Mouse (Mus musculus) limb, embryonic 13.5 days (tissue): Measurements from ENCODE around the gene Mark4. TPM values are rescaled to one million over a fixed set of nuclear protein-coding genes. Genes with fewer than 3 reads are reported as not detected.

Experiments used
- ATAC-seq: fragments of 200-750 bp; cut with Nextera tagmentation; 2 replicates; pipeline ENCODE4 v1.8.0; 2017; ENCODE audit warnings: low read depth, moderate number of reproducible peaks, moderate TSS enrichment; ENCODE audit not compliant: low FRiP score
- H3K27ac ChIP-seq: fragments of 300-500 bp; sonication (generic); 2 replicates; pipeline ENCODE4 v1.5.1; 2015; ENCODE audit warnings: inconsistent platforms, mild to moderate bottlenecking, moderate library complexity
- H3K27me3 ChIP-seq: fragments of 300-500 bp; sonication (generic); 2 replicates; pipeline ENCODE4 v1.6.1; 2015; ENCODE audit warnings: mild to moderate bottlenecking, inconsistent platforms
- H3K36me3 ChIP-seq: fragments of 300-500 bp; sonication (generic); 2 replicates; pipeline ENCODE4 v1.6.1; 2015; ENCODE audit warnings: inconsistent platforms, mild to moderate bottlenecking, moderate library complexity
- H3K4me1 ChIP-seq: fragments of 300-500 bp; sonication (generic); 2 replicates; pipeline ENCODE4 v1.6.1; 2015; ENCODE audit warnings: inconsistent platforms
- H3K4me2 ChIP-seq: fragments of 300-500 bp; sonication (generic); replicated peaks from 2 replicates; pipeline ENCODE4 v1.6.1; 2015; ENCODE audit warnings: inconsistent platforms, mild to moderate bottlenecking, moderate library complexity
- H3K4me3 ChIP-seq: fragments of 300-500 bp; sonication (generic); 2 replicates; pipeline ENCODE4 v1.5.1; 2015; ENCODE audit warnings: moderate library complexity, mild to moderate bottlenecking, inconsistent platforms
- H3K9ac ChIP-seq: fragments of 300-500 bp; sonication (generic); 2 replicates; pipeline ENCODE4 v1.6.1; 2015; ENCODE audit warnings: mild to moderate bottlenecking, inconsistent platforms
- H3K9me3 ChIP-seq: fragments of 300-500 bp; sonication (generic); 2 replicates; pipeline ENCODE4 v1.6.1; 2016; ENCODE audit warnings: inconsistent platforms
- WGBS: fragments of 180-500 bp; shearing (Covaris S2); methylation state at CpG from one replicate; pipeline ENCODE4 v1.1.7; 2015; 5-methylcytosine and 5-hydroxymethylcytosine counted together
- polyA plus RNA-seq: library from polyadenylated mRNA; unstranded; fragments of >200 nt; fragmentation: Nextera tagmentation; extraction: Ambion mirVana; gene quantifications from 2 replicates; pipeline ENCODE4 v1.2.1, GENCODE M21; 2015

Mark4 gene
- polyA plus RNA-seq, 1 experiment from 2014 or later: 9.8 TPM

- Histone ChIP-seq H3K9me3 (no peaks in the 10 kb centered on the region), H3K4me1 (peaks cover 27% of the 10 kb centered on the region), H3K36me3 (no peaks in the 10 kb centered on the region), H3K4me2 (no peak overlapping the region), H3K27ac (no peak overlapping the region), H3K27me3 (peaks cover 59% of the 10 kb centered on the region), H3K9ac (no peak overlapping the region), H3K4me3 (no peak overlapping the region)
- no peak for ATAC-seq
- WGBS: 43% methylated on average over 6 of the region's 6 CpGs
Observed at GRCm38 (mm10) chr7:19467638-19468037, 9.0 kb upstream of the Mark4 start.

- no peaks in the 10 kb centered on the region for H3K36me3 ChIP-seq
- peaks cover 50% of the 10 kb centered on the region for H3K27me3 ChIP-seq
- no peak overlapping the region for H3K9ac ChIP-seq
- H3K27ac ChIP-seq: no peak overlapping the region
- no peak overlapping the region for H3K4me3 ChIP-seq
- H3K4me2 ChIP-seq: no peak overlapping the region
- no peaks in the 10 kb centered on the region for H3K9me3 ChIP-seq
- ATAC-seq: no peak
- WGBS: 66% methylated on average over 5 of the region's 5 CpGs
- peaks cover 28% of the 10 kb centered on the region for H3K4me1 ChIP-seq
Observed at GRCm38 (mm10) chr7:19466602-19467145, 8.1 kb upstream of the Mark4 start.

DNA sequence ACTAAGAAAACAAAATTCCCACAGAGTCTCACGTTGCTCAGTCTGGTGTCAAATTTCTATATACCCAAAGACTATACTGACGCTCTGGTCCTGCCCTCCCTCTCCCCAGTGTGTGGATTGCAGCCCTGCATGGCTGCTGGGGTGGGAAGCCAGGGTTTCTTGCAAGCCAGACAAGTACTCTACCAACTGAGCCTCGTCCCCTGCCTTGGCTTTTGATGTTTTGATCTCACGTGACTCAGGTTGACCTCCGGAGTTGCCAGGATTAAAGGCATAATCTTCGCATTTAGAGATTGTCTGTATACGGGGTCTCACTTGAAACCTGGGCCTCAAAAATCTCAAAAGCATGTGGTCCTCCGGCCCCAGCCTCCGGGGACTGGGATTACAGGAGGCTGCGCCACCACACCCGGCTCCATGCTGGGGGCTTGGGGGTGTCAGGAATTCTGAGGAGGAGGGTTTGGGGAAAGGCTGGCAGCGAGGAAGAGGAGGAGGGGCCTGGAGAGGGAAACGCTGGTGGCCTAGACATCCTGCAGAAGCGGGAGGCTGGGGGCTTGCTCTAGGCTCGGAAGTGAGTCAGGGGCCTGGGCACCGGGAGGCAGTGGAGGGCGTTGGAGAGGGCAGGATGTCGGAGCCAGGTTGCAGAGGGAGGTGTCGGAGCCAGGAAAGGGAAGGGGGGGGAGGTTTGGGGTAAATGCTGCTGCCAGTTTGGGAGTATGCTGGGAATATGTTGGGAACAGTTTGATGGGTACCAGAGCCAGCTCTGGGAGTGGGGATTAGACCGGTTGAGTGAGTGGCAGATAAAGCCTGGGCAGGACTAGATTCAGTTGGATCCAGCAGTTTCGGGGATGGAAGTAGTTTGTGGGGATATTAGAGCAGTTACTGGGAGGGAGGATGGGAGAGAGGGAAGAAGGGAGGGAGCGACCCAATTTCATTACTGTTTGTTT, 6.0 kb upstream of the Mark4 start:
- peak; percentile 46; the same call in 1 of the 2 replicates for ATAC-seq
- Histone ChIP-seq H3K27me3 (peaks cover 31% of the 10 kb centered on the region), H3K9ac (peak overlapping the region; percentile 46), H3K27ac (peak overlapping the region; percentile 70; the same call in 1 of the 2 replicates), H3K4me1 (peaks cover 30% of the 10 kb centered on the region), H3K9me3 (no peaks in the 10 kb centered on the region), H3K36me3 (no peaks in the 10 kb centered on the region), H3K4me3 (peak overlapping the region; percentile 20), H3K4me2 (peak overlapping the region; percentile 48)
- 5% methylated on average over 22 of the region's 22 CpGs for WGBS

DNA sequence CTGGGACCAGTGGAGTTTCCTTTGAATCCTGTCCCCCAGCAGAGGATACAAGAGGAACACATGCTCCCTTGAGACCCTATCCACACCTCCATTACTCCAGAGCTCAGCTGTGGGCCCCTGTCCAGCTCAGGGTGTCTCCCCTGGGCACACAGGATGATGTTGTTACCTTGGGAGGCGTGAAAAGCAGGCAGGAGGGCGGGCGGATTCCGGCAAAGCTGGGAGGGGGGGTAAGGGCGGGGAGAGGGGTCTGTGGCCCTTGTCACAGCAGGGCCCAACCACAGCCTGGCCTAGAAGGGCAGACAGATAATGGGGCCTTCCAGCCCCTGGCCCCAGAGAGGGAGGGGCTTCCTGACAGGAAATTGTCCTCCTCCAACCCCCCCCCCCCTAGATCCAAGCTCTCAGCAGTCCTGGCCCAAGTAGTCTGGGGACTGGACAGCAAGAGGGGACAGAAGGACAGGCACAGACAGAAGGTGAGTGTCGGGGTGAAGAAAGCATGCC, 4.3 kb upstream of the Mark4 start, which contains the start of gene Exoc3l2:
Exoc3l2 (plus strand) TSS at position 448 of the 498 bp plus-strand sequence.
- Histone ChIP-seq H3K4me3 (no peak within 1 kb of the TSS), H3K36me3 (no peaks in the 10 kb centered on the region), H3K9me3 (no peaks in the 10 kb centered on the region), H3K9ac (no peak within 1 kb of the TSS; the same call in 1 of the 2 replicates), H3K4me1 (peaks cover 30% of the 10 kb centered on the region), H3K27ac (peak within 1 kb of the TSS; percentile 70; the same call in 1 of the 2 replicates), H3K4me2 (peak within 1 kb of the TSS; percentile 3; the same call in 1 of the 2 replicates), H3K27me3 (peaks cover 16% of the 10 kb centered on the region; the same call in 1 of the 2 replicates)
- 29% methylated on average over 6 of the region's 6 CpGs for WGBS
- ATAC-seq: no peak

DNA sequence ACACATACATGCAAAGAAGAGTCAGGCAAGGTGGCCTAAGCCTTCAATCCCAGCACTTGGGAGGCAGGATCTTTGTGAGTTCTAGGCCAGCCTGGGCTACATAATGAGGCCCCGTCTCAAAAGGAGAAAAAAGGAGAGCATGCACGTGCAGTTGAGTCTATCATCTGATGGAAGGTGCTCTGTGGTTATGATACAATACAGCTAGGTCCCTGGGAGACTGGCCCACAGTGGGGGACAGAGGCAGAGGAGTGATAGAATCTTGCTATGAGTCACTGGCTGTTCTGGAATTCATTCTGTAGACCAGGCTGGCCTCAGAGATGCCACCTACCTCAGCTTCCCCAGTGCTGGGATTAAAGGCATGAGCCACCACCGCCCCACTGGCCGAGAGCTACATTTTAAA, 3.8 kb upstream of the Mark4 start:
- 66% methylated on average over 4 of the region's 4 CpGs for WGBS

DNA sequence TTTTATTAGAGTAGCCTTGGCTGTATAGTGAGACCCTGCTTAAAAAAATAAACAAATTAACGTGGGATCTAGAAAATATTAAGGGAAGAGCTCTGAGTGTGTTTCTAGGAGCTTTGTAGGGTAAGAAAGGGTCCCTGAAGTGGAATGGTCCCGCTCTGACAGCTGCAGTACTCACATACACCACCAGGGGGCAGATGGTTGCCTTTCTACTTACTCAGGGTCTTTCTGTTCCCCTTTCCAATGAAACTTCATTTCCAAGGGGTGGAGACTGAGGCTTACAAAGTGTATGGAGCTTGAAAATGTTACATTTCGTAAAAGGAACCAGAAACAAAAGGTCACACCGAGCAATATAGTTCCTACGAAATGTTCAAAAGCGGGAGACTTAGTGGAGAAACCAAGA, 2.9 kb upstream of the Mark4 start:
- Histone ChIP-seq H3K4me1 (peaks cover 43% of the 10 kb centered on the region), H3K4me2 (0 out of 2 replicates have a peak overlapping the region, but pooled peaks have one; percentile 25), H3K27me3 (0 out of 2 replicates have a peak, but pooled peaks cover 3% of the 10 kb centered on the region), H3K36me3 (no peaks in the 10 kb centered on the region; the same call in 1 of the 2 replicates), H3K9ac (no peak overlapping the region), H3K27ac (no peak overlapping the region), H3K9me3 (no peaks in the 10 kb centered on the region), H3K4me3 (no peak overlapping the region)
- no peak for ATAC-seq
- WGBS: 9% methylated on average over 6 of the region's 6 CpGs

More for the DNA sequence above, 3.8 kb upstream of the Mark4 start:
- Histone ChIP-seq H3K9ac (no peak overlapping the region), H3K27ac (no peak overlapping the region; the same call in 1 of the 2 replicates), H3K9me3 (no peaks in the 10 kb centered on the region), H3K27me3 (0 out of 2 replicates have a peak, but pooled peaks cover 11% of the 10 kb centered on the region), H3K4me2 (no peak overlapping the region), H3K4me1 (peaks cover 33% of the 10 kb centered on the region), H3K36me3 (no peaks in the 10 kb centered on the region), H3K4me3 (no peak overlapping the region)
- no peak for ATAC-seq

DNA sequence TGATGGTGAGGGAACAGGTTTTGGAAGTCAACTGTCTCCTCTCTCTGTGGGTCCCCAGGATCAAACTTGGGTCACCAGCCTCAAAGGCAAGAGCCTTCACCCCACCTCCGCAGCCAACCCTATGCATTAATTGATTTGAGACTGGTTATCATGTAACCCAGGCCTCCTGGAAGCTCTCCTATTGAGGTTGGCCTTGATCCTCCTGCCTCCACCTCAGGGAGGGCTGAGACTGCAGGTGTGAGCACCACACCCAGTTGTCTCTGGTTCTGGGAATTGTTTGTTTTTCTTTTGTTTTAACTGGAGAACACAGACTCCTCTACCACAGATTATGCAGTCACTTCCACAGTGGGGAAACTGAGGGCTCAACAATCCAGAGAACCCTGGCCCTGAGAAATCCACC, 1.9 kb upstream of the Mark4 start:
- H3K4me1 ChIP-seq: peaks cover 50% of the 10 kb centered on the region
- no peaks in the 10 kb centered on the region for H3K9me3 ChIP-seq
- no peak overlapping the region for H3K9ac ChIP-seq
- peaks cover 8% of the 10 kb centered on the region for H3K36me3 ChIP-seq
- no peak overlapping the region for H3K27ac ChIP-seq
- no peak for ATAC-seq
- no peaks in the 10 kb centered on the region for H3K27me3 ChIP-seq
- no peak overlapping the region for H3K4me3 ChIP-seq
- 83% methylated on average over 1 of the region's 1 CpGs for WGBS
- H3K4me2 ChIP-seq: no peak overlapping the region

DNA sequence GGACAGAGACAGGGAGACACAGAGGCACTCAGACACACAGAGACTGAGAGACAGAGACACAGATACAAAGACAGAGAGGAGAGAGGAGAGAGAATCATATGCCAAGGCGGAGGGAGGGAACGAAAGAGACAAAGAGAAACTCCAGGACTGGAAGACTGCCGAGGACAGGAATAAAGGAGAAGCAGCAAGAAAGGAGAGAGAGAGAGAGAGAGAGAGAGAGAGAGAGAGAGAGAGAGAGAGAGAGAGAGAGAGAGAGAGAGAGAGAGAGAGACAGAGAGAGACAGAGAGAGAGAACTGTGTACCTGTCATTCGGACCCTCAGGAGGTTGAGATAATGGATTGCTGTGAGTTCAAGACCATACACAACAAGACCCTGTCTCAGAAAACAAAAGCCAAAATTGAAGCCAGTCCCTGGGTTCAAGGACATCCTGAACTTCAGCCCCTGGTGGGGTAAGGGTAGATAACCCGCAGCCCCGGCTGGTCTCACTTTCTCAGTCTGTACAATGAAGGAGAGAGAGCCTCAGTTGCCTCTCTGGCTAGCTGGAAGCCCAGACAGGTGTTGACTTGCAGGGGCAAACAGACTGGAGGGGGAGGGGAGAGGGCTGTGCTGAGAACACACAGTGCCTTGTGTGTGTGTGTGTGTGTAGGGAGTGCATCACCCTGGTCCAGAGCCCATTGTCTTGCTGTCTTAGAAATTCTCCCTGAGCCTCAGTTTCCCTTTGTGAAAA, 686 bp upstream of the Mark4 start:
- H3K36me3 ChIP-seq: peaks cover 19% of the 10 kb centered on the region
- no peaks in the 10 kb centered on the region for H3K9me3 ChIP-seq
- ATAC-seq: no peak
- H3K4me3 ChIP-seq: peak overlapping the region; percentile 88
- H3K4me2 ChIP-seq: peak overlapping the region; percentile 99
- H3K27me3 ChIP-seq: no peaks in the 10 kb centered on the region
- 21% methylated on average over 6 of the region's 6 CpGs for WGBS
- H3K9ac ChIP-seq: peak overlapping the region; percentile 90
- H3K27ac ChIP-seq: peak overlapping the region; percentile 63; the same call in 1 of the 2 replicates
- peaks cover 40% of the 10 kb centered on the region for H3K4me1 ChIP-seq

DNA sequence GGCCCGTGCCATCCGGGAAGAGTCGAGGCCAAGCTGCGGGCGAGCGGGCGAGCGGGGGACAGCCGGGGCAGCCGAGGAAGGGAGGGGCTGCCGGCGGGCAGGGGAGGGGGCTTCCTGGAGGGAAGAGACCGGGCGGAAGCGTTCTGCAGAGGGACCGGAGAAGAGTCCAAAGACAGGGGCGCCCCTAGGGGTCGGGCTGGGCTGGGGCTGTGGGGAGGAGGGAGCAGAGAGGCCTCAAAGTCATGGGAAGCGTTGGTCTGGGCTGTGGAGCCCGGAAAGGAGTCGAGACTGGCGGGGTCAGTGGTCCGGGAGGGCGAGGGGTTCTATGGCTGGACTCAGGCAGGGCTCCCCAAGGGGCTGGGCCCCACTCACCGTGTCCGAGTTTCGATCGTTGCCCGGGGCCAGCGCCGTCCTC, 542 bp downstream of the Mark4 start:
- H3K4me1 ChIP-seq: peaks cover 31% of the 10 kb centered on the region
- peak overlapping the region; percentile 90 for H3K9ac ChIP-seq
- H3K27ac ChIP-seq: peak overlapping the region; percentile 82; the same call in 1 of the 2 replicates
- peak overlapping the region; percentile 99 for H3K4me2 ChIP-seq
- peaks cover 29% of the 10 kb centered on the region for H3K36me3 ChIP-seq
- no peaks in the 10 kb centered on the region for H3K9me3 ChIP-seq
- peak; percentile 64 for ATAC-seq
- under 1% methylated on average over 22 of the region's 31 CpGs for WGBS
- peak overlapping the region; percentile 88 for H3K4me3 ChIP-seq
- H3K27me3 ChIP-seq: no peaks in the 10 kb centered on the region

- ATAC-seq: peak; percentile 5; the same call in 1 of the 2 replicates
Observed at GRCm38 (mm10) chr7:19457414-19458071, 1.1 kb downstream of the Mark4 start.

DNA sequence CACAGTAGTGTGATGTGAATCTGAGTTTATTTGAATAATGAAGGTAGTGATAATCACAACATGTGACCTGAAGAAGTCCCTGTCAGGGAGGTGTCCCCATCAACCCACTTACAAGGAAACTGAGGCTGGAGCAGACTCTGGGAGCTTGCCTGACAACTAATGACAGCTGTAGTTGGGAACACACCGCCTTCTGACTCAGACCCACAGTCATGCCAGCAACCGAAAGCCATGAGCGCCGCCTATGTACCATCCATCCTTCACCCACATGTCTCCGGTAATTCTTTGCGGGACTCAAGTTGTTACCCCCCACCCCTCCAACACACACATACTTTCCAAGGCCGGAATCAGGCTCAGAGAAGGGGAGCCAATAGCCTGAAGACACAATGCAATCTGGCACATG, 2.0 kb downstream of the Mark4 start:
- no peak for ATAC-seq
- peak overlapping the region; percentile 88 for H3K4me3 ChIP-seq
- no peak overlapping the region for H3K27ac ChIP-seq
- H3K36me3 ChIP-seq: peaks cover 39% of the 10 kb centered on the region
- 90% methylated on average over 7 of the region's 7 CpGs for WGBS
- 0 out of 2 replicates have a peak overlapping the region, but pooled peaks have one; percentile 90 for H3K9ac ChIP-seq
- peaks cover 26% of the 10 kb centered on the region for H3K4me1 ChIP-seq
- no peaks in the 10 kb centered on the region for H3K27me3 ChIP-seq
- H3K4me2 ChIP-seq: peak overlapping the region; percentile 99
- no peaks in the 10 kb centered on the region for H3K9me3 ChIP-seq

More at GRCm38 (mm10) chr7:19457414-19458071, 1.1 kb downstream of the Mark4 start:
- no peaks in the 10 kb centered on the region for H3K27me3 ChIP-seq
- H3K4me1 ChIP-seq: peaks cover 26% of the 10 kb centered on the region
- H3K27ac ChIP-seq: peak overlapping the region; percentile 82; the same call in 1 of the 2 replicates
- peak overlapping the region; percentile 88 for H3K4me3 ChIP-seq
- WGBS: 3% methylated on average over 14 of the region's 14 CpGs
- peak overlapping the region; percentile 90 for H3K9ac ChIP-seq
- H3K9me3 ChIP-seq: no peaks in the 10 kb centered on the region
- H3K4me2 ChIP-seq: peak overlapping the region; percentile 99
- H3K36me3 ChIP-seq: peaks cover 30% of the 10 kb centered on the region
